Mouse (Mus musculus) liver, embryonic 15.5 days (tissue): ENCODE measurements around the gene Pik3r1. TPM values are rescaled to one million over a fixed set of nuclear protein-coding genes. Genes with fewer than 3 reads are reported as not detected.

Experiments used
- ATAC-seq: fragments of 200-750 bp; cut with Nextera tagmentation; 2 replicates; pipeline ENCODE4 v1.8.0; 2017; ENCODE audit warnings: moderate number of reproducible peaks, mild to moderate bottlenecking, moderate library complexity; ENCODE audit not compliant: insufficient read depth
- H3K27ac ChIP-seq: fragments of 300-500 bp; sonication (generic); replicated peaks from 2 replicates; pipeline ENCODE4 v1.5.1; 2015; ENCODE audit warnings: mild to moderate bottlenecking, inconsistent platforms
- H3K27me3 ChIP-seq: fragments of 300-500 bp; sonication (generic); 2 replicates; pipeline ENCODE4 v1.6.1; 2015; ENCODE audit warnings: mild to moderate bottlenecking, inconsistent platforms
- H3K36me3 ChIP-seq: fragments of 300-500 bp; sonication (generic); replicated peaks from 2 replicates; pipeline ENCODE4 v1.6.1; 2015; ENCODE audit warnings: moderate library complexity, mild to moderate bottlenecking, inconsistent platforms
- H3K4me1 ChIP-seq: fragments of 300-500 bp; sonication (generic); replicated peaks from 2 replicates; pipeline ENCODE4 v1.6.1; 2015; ENCODE audit warnings: inconsistent platforms
- H3K4me2 ChIP-seq: fragments of 300-500 bp; sonication (generic); 2 replicates; pipeline ENCODE4 v1.6.1; 2015; ENCODE audit warnings: moderate library complexity, mild to moderate bottlenecking, inconsistent platforms
- H3K4me3 ChIP-seq: fragments of 300-500 bp; sonication (generic); replicated peaks from 2 replicates; pipeline ENCODE4 v1.5.1; 2015; ENCODE audit warnings: mild to moderate bottlenecking, inconsistent platforms
- H3K9ac ChIP-seq: fragments of 300-500 bp; sonication (generic); 2 replicates; pipeline ENCODE4 v1.6.1; 2015; ENCODE audit warnings: moderate library complexity, mild to moderate bottlenecking, inconsistent platforms
- H3K9me3 ChIP-seq: fragments of 300-500 bp; sonication (generic); replicated peaks from 2 replicates; pipeline ENCODE4 v1.6.1; 2016; ENCODE audit warnings: inconsistent platforms
- WGBS: fragments of 180-500 bp; shearing (Covaris S2); methylation state at CpG from one replicate; pipeline ENCODE4 v1.1.7; 2015; ENCODE audit warnings: mixed read lengths; ENCODE audit not compliant: insufficient replicate concordance; 5-methylcytosine and 5-hydroxymethylcytosine counted together
- polyA plus RNA-seq: library from polyadenylated mRNA; unstranded; fragments of >200 nt; fragmentation: Nextera tagmentation; extraction: Ambion mirVana; gene quantifications from 2 replicates; pipeline ENCODE4 v1.2.1, GENCODE M21; 2015

Gene Pik3r1
- 20.3 and 22.6 TPM in 2 replicates for polyA plus RNA-seq

DNA sequence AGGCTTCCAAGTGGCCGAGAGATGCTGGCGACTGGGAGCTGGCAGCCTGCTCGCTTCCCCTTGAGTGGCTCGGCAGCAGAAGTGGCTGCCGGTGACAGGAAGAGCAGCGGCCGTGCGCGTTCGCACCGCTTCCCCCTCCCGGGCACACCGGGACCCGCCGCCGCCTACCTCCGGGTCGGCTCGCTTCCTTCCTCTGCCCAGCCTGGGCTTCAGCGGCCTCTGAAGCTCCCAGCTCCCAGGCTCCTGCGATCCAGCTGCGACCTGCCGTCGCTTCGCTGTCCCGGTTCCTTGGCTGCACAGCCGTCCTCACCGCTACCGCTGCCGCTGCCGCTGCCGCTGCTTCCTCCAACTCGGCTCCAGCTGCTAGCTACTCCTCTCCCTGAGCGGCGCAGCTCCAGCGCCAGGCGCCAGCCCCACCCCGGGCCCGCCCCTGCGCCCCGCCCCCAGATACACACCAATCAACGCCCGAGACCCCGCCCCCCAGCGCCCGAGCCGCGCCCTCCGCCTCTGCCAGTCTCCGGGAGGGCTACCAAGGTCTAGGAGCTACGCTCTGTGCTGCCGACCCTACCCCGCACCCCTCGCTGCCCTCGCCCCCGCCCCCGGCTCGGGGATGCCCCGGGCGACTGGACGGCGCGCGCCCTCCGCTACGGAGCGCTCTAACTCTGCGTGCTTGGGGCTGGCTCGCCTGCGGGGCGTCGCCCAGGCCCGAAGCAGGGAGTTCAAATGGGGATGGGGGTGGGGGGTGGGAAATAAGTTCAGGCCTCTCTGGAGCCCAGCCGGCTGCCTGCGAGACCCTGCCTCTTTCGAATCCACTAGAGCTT is at the start of gene Pik3r1:
Pik3r1 (minus strand) TSS at position 409 of the 821 bp plus-strand sequence.
- Histone ChIP-seq H3K4me1 (peaks cover 74% of the 10 kb centered on the region), H3K9me3 (no peaks in the 10 kb centered on the region), H3K4me3 (peak within 1 kb of the TSS; percentile 95), H3K9ac (peak within 1 kb of the TSS; percentile 95), H3K36me3 (no peaks in the 10 kb centered on the region), H3K27me3 (no peaks in the 10 kb centered on the region), H3K27ac (peak within 1 kb of the TSS; percentile 92), H3K4me2 (peak within 1 kb of the TSS; percentile 99)
- ATAC-seq = peak; percentile 94
- WGBS = under 1% methylated on average over 76 of the region's 76 CpGs

DNA sequence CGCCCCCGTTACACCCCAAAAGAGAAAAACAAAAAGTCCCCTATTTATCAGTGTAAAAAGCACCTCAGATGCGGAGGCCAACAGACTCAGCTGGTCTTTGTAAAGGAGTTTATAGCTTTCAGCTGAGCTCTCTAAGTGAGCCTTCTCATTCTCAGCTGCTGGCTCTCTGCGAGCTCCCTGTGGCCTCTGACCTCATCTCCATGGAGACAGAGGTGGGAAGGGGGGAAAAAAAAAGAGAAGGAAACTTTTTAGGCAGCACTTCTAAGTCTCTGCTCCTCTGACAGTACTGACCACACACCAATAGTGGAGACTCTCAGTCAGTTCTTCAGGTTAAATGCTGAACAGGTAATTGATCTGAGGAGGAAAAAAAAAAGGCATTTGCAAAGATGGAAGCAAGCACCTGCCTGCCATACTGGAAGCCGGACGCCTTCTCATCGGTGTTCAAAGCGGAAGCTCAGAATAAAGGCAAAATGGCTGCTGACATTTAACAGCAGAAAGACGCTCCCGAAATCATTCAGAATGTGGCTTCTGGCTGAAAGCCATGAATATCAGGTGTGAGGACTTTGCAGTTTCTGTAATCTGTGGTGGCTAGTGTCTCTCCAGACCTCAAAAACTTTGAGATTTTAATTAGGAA is 45.4 kb upstream of the Pik3r1 start:
- H3K9ac ChIP-seq = no peak overlapping the region
- no peaks in the 10 kb centered on the region for H3K4me1 ChIP-seq
- H3K9me3 ChIP-seq = no peaks in the 10 kb centered on the region
- no peak overlapping the region for H3K4me2 ChIP-seq
- no peaks in the 10 kb centered on the region for H3K36me3 ChIP-seq
- H3K27ac ChIP-seq = no peak overlapping the region
- no peak overlapping the region for H3K4me3 ChIP-seq
- no peaks in the 10 kb centered on the region for H3K27me3 ChIP-seq
- WGBS = 63% methylated on average over 10 of the region's 10 CpGs
- ATAC-seq = no peak

DNA sequence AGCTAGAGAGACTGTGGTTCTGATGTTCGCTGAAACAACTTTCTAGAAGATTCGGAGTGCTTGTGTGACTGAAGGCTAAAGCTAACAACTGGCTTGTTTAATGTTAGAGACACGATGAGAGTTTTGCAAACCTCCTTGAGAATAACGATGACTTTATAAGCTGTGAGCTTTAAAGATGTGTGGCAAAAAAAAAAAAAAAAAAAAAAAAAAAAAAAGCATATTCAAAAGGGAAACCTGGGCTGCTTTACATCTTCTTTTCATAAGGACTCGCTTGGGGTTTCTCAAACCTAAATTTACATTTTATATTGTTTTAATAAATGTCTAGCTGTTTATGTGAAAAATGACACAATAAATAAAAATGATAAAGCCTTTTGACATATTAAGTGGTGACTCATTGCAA is 44.3 kb upstream of the Pik3r1 start:
- Histone ChIP-seq H3K4me1 (no peaks in the 10 kb centered on the region), H3K4me3 (no peak overlapping the region), H3K9me3 (no peaks in the 10 kb centered on the region), H3K27ac (no peak overlapping the region), H3K36me3 (no peaks in the 10 kb centered on the region), H3K27me3 (no peaks in the 10 kb centered on the region), H3K4me2 (no peak overlapping the region), H3K9ac (no peak overlapping the region)
- WGBS = 60% methylated on average over 5 of the region's 5 CpGs
- no peak for ATAC-seq

DNA sequence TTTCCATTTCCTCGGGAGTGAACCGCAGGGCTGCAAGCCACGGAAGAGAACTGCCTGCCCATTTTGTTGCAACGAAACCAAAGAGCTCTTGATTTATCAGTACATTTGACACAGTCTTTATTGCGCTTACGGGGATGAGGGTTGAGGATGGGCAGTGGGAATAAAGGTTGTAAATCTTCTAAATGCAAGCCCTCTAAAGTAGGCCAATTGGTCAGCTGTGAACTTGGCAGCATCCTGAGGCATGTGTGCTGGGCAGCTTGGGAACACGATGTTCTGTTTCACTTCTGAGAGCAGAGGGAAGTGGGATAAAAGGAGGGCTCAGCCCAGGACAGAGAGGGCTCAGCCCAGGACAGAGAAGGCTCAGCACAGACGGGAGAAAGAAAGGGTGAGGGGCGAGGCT is 43.9 kb upstream of the Pik3r1 start:
- 38% methylated on average over 9 of the region's 9 CpGs for WGBS
- no peak for ATAC-seq
- H3K4me2 ChIP-seq = no peak overlapping the region
- H3K4me1 ChIP-seq = no peaks in the 10 kb centered on the region
- H3K4me3 ChIP-seq = no peak overlapping the region
- no peak overlapping the region for H3K9ac ChIP-seq
- H3K27me3 ChIP-seq = no peaks in the 10 kb centered on the region
- no peaks in the 10 kb centered on the region for H3K9me3 ChIP-seq
- H3K36me3 ChIP-seq = no peaks in the 10 kb centered on the region
- no peak overlapping the region for H3K27ac ChIP-seq

DNA sequence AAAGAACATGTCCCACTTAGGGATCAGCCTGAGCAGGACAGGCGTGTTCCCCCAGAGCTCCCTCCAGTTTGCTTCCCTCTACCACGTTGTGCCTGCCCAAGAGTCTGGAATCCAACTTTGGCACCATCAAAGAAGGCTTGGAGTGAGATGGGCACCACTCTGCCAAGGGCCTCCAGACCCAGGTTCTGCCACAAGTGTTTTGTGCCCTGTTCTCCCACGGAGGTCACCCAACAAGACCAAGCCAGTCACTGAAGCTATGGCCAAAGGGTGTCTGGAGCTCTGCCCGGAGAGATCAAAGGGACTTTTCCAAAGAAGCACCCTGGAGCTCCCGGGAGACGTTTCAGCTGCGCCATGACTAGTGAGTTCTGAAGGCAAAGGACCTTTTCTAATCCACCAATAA is 42.6 kb upstream of the Pik3r1 start:
- H3K4me3 ChIP-seq = no peak overlapping the region
- H3K4me2 ChIP-seq = no peak overlapping the region
- no peak overlapping the region for H3K9ac ChIP-seq
- no peaks in the 10 kb centered on the region for H3K36me3 ChIP-seq
- no peak overlapping the region for H3K27ac ChIP-seq
- WGBS = 68% methylated on average over 7 of the region's 7 CpGs
- H3K27me3 ChIP-seq = no peaks in the 10 kb centered on the region
- H3K9me3 ChIP-seq = no peaks in the 10 kb centered on the region
- H3K4me1 ChIP-seq = 0 out of 2 replicates have a peak, but pooled peaks cover under 1% of the 10 kb centered on the region
- ATAC-seq = no peak

DNA sequence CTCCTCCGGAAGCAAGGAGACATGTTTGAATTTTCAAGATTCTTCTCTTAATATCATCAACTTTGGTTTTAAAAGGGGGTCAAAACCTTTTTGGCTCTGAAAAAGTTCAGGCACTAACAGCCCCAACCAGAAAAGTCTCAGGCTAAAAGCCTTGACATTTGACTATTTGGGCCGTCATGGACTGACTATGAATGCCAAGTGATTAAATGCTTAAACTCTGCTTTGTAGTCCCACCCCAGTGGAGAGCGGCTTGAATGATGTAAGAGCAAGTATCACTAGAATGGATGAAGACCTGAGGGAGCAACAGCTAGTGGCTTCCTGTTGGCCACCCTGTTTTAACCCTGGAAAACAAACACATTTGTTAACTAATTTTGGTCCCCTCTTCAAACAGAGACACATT is 41.8 kb upstream of the Pik3r1 start:
- Histone ChIP-seq H3K4me2 (no peak overlapping the region), H3K9me3 (no peaks in the 10 kb centered on the region), H3K27me3 (no peaks in the 10 kb centered on the region), H3K27ac (no peak overlapping the region), H3K4me1 (0 out of 2 replicates have a peak, but pooled peaks cover 4% of the 10 kb centered on the region), H3K36me3 (no peaks in the 10 kb centered on the region), H3K4me3 (no peak overlapping the region), H3K9ac (no peak overlapping the region)
- 71% methylated on average over 3 of the region's 3 CpGs for WGBS
- no peak for ATAC-seq

DNA sequence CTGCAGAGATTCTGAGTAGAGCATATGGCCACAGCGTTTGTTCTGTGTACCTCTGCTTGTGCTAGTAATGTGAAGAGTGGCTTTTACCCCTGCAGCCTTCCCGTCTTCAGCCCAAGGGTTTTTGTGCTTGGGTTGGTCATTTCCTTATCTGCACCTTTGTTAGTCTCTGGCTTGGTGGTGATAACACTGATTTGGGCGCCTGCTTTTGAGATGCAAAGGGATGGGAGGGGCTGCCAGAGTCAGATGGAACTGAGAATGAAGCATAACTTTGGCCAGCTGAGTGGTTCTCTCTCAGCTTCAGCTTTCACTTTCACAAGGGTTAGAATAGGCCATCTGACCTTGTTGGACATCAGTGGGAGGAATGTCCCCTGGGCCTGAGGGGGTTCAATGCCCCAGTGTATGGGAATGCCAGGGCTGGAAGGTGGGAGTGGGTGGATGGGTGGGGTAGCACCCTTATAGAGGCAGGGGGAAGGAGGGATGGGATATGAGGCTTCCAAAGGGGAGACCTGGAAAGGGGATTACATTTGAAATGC is 37.6 kb upstream of the Pik3r1 start:
- WGBS = 23% methylated on average over 3 of the region's 3 CpGs
- Histone ChIP-seq H3K9ac (no peak overlapping the region), H3K4me2 (no peak overlapping the region), H3K36me3 (no peaks in the 10 kb centered on the region), H3K4me1 (peaks cover 9% of the 10 kb centered on the region; the same call in 1 of the 2 replicates), H3K4me3 (no peak overlapping the region), H3K27ac (no peak overlapping the region), H3K27me3 (peaks cover 33% of the 10 kb centered on the region), H3K9me3 (no peaks in the 10 kb centered on the region)
- ATAC-seq = no peak

DNA sequence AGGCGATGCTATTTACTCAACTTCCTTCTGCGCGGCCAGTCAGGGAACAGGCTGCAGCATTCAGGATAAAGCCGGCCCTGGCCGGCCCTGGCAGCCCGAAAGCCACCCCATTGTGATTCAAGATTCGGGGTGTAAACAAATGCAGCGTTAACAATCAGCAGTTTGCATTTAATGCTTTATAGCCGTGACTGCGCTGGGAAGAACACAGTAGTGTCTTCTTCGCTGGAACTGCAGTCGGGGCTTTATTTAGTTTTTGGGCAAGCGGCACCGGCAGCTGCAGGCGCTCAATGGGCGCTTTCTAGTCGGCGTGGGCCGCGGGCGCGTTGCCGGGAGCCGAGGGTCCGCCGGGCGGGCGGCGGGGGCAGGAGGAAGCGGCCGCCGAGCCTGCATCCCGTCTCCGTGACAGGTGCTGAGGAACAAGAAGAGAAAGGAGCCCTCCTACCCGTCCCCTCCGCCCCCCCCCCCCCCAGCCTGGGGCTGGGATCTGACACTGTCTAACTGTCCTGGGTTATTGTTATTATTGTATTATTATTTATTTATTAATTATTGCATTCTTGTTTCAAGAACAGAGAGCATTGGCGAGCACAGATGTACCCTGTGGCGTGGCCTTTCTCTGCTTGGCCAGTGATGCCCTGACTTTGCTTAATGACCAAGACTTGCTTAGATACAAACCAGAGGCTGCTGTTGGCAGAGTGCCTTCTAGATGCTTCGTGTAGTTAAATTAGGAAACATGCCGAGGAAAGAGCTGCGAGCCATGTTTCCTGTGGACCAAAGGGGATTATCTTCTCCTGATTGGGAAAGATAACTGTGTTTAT is 33.6 kb upstream of the Pik3r1 start:
- Histone ChIP-seq H3K36me3 (no peaks in the 10 kb centered on the region), H3K9me3 (no peaks in the 10 kb centered on the region), H3K27me3 (peaks cover 46% of the 10 kb centered on the region), H3K4me3 (peak overlapping the region; percentile 43), H3K4me1 (peaks cover 11% of the 10 kb centered on the region; the same call in 1 of the 2 replicates), H3K27ac (no peak overlapping the region), H3K9ac (no peak overlapping the region), H3K4me2 (peak overlapping the region; percentile 64)
- WGBS = 3% methylated on average over 41 of the region's 41 CpGs
- ATAC-seq = no peak

DNA sequence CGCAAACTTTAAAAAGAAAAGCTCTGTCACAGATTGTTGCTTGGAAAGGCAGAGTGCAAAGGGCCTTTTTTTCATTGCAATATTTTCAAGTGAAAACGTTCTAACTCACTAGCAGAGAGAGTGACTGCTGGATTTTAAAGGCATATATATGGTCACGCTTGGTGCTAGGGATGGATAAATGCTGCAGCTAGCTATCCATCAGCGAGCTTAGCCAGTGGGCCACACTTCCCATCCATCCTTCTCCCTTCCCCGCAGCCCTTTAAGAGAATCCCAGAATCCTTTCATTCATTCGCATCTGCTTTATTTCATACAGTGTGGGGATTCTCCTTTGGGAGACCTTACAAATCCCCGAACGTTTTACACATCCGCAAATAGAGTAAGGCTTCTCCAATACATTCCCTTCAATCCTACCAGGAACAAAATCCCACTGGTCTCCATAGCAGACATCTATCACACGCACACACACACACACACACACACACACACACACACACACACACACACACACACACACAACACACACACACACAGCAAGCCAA is 32.9 kb upstream of the Pik3r1 start:
- ATAC-seq = no peak
- peak overlapping the region; percentile 64 for H3K4me2 ChIP-seq
- no peaks in the 10 kb centered on the region for H3K36me3 ChIP-seq
- H3K4me3 ChIP-seq = peak overlapping the region; percentile 43
- no peak overlapping the region for H3K27ac ChIP-seq
- no peaks in the 10 kb centered on the region for H3K9me3 ChIP-seq
- H3K9ac ChIP-seq = no peak overlapping the region
- WGBS = 50% methylated on average over 10 of the region's 10 CpGs
- peaks cover 46% of the 10 kb centered on the region for H3K27me3 ChIP-seq
- peaks cover 11% of the 10 kb centered on the region for H3K4me1 ChIP-seq

DNA sequence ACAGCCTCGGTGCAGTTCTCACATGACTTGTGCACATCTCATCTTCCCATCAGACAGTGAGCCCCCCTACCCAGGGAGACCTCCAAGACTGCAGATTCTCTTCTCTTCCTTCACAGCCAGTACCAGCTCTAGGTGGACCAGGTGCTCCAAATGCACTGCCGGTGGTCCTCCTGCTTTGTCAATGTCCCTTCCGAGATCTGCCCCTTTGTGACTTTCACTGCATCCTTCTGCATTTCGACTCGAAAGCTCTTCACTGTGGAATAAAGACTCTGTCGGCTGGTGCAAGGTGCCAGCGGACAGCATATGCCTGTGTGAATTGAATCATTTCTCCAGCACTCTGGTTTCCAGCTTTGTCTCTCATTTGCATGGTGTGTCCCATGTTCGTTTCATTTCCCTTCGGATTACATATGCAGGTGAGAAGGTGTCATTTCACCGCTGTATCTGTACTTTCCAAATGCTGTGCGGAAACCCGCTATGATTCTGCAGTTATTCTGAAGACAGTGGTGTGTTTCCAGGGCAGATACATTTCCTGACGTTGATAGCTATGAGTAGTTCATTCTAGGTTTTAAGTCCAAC is 32.1 kb upstream of the Pik3r1 start:
- Histone ChIP-seq H3K4me2 (no peak overlapping the region), H3K4me3 (no peak overlapping the region), H3K9me3 (no peaks in the 10 kb centered on the region), H3K27ac (no peak overlapping the region), H3K36me3 (no peaks in the 10 kb centered on the region), H3K27me3 (peaks cover 46% of the 10 kb centered on the region), H3K4me1 (peaks cover 7% of the 10 kb centered on the region), H3K9ac (no peak overlapping the region)
- 69% methylated on average over 13 of the region's 13 CpGs for WGBS
- no peak for ATAC-seq
